Mouse (Mus musculus): ENCODE data around the gene Tnmd. TPM values are rescaled to one million over a fixed set of nuclear protein-coding genes. Genes with fewer than 3 reads are reported as not detected.

Tnmd gene
- polyA plus RNA-seq (2017; shearing (Covaris generic)) = not detected

GRCm38 (mm10) chrX:133850680-133851079 is at the start of gene Tnmd:
Gene Tnmd (plus strand): TSS chrX:133850980.

GRCm38 (mm10) chrX:133898014-133898542 is 47.3 kb downstream of the Tnmd start, which contains the start of gene Tspan6:
Gene Tspan6 (minus strand): TSS chrX:133898429.

DNA sequence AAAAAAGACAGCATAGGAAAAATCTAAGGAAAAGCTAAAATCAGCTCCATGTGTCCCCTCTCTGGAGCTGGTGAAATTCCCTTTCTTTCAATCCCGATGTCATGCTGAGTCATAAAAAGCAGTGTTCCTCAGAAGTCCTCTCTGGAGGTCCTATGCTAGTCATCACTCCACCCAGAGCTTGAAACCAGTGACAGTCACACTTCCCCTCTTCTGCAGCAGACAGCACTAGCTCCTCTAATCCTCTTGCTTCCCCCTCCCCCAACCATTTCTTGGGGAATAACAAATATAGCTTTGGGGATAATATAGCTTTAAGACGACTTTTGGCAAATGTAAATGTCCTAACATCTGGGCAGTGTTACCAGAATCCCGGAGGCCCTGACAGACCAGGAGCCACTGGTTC is 57.5 kb downstream of the Tnmd start, which contains the start of gene Srpx2:
TSS of gene Srpx2 (plus strand) at position 166 of the 400 bp plus-strand sequence.

Other genes with a start within 250 kb of the Tnmd start
- not detected for gene Pcdh19, start 162.0 kb upstream of the Tnmd start, polyA plus RNA-seq (2017; shearing (Covaris generic))
- gene Tspan6, start 47.4 kb downstream of the Tnmd start, polyA plus RNA-seq (2017; shearing (Covaris generic)) = 1.9 TPM
- gene Srpx2, start 57.4 kb downstream of the Tnmd start, polyA plus RNA-seq (2017; shearing (Covaris generic)) = not detected
- not detected for gene Sytl4, start 130.8 kb downstream of the Tnmd start, polyA plus RNA-seq (2017; shearing (Covaris generic))
- gene Cstf2, start 208.2 kb downstream of the Tnmd start, polyA plus RNA-seq (2017; shearing (Covaris generic)) = 44.1 TPM

Measured in effector memory CD4-positive, alpha-beta T cell, adult 7 months (primary cell).